Mouse (Mus musculus) lung, adult 2 months (tissue): ENCODE results near the gene Rps2.

Experiments used
- CTCF ChIP-seq: fragments of 200-500 bp; IDR thresholded peaks from 2 replicates; pipeline ENCODE4 v1.5.1; 2011; ENCODE audit warnings: mild to moderate bottlenecking, low read length, control low read depth; ENCODE audit not compliant: insufficient read depth
- POLR2A ChIP-seq: fragments of 200-500 bp; IDR thresholded peaks from 2 replicates; pipeline ENCODE4 v1.6.1; 2011; ENCODE audit warnings: low read depth, mild to moderate bottlenecking, control low read depth, low read length, borderline replicate concordance; ENCODE audit errors: extremely low read depth

GRCm38 (mm10) chr17:24766266-24766875 is 48.5 kb downstream of the Rps2 start:
- TF ChIP-seq POLR2A (no peak), CTCF (no peak)
